Mouse (Mus musculus) fibroblast of lung, adult 2 months (primary cell): ENCODE measurements around the gene Cadm2.
A peak's percentile ranks its signal among the peaks of the same experiment; 100 is the strongest.

Experiments
- DNase-seq: peaks from one replicate; pipeline ENCODE4 v3.0.0-alpha.2; 2011; ENCODE audit warnings: low read depth

Cadm2 gene

DNA sequence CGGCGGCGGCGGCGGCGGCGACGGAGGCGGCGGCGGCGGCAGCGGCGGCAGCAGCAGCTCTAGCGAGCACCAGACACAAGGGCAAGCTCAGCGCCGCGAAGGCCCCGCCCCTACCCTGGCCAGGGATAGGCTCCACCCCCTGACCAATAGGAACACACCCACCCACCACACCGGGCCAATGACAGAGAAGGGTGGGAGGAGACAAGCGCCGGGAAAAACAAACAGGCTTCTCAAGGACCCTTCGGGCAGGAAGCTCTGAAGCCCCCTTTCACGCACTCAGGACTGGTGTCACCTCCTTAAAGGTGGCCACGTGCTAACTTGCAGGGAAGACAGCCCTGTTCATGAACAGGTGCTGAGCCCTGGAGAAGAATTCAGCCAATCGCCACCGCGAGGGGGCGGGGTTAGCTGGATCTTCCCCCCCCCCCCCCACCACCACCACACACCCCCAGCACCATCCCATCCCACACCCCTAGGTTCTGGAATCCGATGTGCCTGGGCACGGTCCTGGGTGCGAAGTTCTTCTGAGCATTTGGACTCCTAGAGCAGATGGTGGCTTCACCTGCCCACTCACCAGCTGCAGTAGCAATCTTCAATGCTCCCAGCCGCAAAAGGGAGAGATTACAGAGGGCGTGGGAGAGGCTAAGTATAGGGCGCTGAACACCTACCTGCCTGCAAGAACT is at the start of gene Cadm2:
Gene Cadm2 (minus strand): TSS at position 83 of the 680 bp plus-strand sequence.
- peak; percentile 78 for DNase-seq

DNA sequence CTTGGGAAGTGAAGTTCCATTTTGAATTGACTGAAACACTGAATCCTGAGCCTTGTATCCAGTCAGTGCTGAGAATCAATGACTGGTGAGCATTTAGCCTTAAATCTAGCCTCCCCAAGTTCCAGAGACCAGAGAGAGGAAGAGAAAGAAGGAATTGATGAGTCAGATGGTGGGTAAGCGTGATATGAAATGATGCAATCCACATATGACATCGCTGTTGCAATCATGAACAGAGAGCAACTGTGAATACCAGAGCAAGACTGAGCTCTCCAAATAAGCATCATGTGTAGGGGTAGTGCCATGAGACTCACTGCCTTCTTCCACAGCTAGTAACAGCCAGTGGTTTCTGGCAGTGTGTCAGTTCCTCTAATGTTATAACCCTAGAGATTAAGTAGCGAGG is 26.2 kb upstream of the Cadm2 start:
- DNase-seq, result no peak

DNA sequence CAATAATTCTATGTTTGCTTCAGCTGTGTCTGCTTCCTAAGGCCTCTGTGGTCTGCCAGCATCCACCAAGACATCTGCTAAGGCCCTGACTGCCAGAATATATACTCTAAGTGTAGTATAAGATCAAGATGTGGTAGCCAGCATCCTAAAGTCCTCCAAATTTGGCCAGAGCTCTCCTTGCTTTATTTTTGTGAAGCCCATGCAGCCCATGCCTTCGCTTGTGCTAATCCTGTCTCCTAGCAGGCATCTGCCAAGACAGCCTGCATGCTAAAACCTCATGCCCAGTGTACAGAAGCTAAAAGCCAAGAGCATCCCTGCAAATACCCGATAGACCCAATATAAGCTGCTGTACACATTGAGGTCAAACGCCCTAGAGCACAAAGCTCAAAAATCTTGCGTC is 22.9 kb upstream of the Cadm2 start:
- DNase-seq, result no peak

DNA sequence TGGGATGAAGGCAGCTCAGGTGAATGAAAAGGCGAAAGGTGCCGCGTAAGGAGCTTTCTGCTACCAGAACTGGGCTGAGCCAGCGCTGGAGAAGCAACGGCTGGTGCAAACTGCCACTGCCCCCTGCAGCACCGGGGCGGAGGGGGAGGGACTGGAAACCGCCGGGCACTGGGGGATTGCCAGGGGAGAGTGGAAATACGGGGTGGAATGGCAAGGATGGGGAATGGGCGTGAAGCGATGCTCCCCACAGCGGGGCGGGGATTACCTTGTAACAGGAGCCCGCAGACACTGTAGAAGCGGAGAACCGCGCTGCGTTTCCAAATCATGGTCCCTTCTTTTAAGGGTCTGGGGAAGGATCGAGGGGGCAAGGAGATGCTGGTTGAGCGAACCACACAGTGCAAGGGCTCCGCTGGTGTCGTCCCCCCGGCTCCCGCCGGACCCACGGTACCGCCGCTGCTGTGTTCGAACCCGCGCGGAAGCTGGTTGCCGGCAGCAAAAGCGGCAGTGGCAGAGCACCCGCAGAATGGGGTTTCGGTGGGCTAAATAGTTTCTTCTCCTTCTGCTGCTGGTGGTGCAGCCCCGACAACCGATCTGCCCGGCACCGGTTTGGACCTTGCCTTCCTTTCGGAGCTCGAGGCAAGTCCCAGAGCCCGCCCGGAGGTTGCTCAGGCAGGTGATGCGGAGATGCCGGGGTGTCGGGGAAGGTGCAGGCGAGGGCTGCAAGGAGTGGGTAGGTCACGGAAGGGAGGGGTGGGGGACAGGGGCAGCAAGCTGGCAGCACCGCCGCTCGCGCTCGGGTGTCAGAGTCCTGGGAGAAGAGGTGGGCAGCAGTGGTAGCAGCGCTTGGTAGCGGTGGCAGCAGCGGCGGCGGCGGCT is 564 bp downstream of the Cadm2 start:
- DNase-seq, result no peak

DNA sequence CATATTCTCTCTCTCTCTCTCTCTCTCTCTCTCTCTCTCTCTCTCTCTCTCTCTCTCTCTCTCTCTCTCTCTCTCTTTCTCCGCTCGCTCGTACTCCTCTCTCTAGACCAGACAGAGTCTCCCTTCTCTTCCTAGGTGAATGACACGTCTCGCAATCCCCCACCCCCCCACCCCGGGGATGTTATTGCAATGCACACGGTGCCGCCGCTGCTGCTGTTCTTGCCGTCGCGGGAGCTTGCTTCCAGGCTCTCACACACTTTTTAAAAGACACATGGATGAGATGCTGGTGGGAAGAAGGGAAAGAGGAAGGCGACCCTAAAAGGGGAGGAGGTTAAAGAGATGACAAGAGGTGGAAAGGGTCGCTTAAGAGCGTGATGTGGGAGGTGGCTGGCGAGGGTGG is 1.3 kb downstream of the Cadm2 start:
- no peak for DNase-seq

DNA sequence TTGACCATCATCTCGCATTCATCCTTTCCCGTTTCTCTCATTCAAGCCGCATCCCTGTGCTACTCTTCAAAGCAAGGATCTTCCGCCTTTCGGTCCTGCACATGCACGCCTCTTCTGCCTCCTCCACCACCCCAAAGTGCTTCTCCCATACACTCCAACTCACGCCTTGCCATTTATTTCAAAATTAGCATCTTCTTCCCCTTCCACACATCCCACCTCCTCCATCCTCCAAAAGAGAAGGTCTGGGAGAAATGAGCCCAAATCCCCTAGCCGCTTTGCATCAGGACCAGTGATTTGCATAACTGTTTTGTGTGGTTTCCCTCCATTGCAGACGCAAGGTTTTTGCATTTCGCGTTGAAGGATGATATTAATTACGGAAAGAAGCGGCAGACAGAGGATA is 1.9 kb downstream of the Cadm2 start:
- DNase-seq, result no peak

DNA sequence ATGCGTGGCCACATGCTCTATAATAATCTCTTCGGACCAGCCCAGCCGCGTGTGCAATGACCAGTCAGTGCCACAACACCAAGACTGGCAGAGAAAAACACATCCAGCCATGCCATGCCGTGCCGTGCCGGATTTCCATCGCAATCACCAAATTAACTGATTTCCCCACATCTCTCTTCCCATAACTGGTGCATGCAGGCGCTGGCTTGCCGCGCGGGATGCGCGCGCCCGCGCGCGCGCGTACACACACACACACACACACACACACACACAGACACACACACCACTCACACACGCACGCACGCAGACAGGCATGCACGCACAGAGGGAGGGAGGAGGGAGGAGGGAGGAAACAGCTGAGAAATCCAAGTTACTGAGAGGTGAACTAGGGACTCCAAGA is 2.9 kb downstream of the Cadm2 start:
- DNase-seq, result no peak

DNA sequence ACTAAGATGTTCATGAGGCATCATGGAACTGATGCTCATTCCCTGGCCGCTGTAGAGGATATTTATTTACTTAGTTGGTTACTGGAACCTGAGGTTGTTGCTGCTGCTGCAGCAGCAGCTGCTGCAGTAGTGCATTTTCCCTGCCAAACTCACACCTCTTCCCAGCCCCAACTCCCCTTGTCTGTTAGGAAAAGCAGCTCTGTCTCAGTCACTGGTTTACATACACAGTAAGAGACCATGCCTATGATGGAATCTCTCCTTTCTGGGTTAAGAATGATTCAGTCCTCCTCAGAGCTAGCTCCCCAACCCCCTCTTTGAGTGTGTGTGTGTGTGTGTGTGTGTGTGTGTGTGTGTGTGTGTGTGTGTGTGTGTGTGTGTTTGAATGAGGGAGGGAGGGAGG is 3.5 kb downstream of the Cadm2 start:
- no peak for DNase-seq

DNA sequence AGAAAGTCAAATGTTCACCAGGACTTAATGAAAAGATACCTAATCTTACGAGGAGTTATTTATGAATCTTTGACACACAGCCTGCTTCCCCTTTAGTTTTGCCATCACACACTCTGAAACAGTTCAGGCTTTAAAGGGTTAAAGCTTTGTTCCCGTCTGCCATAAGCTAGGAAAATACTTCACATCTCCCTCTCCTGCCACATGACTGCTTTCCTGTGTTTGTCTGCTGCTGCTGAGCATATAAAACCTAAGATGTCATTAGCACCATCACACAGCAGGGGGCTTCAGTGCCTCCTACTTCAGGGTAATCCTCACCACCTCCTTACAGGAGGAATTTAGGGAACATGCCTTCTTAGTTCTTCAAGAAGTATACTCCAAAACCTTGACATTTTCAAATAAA is 6.8 kb downstream of the Cadm2 start:
- no peak for DNase-seq

DNA sequence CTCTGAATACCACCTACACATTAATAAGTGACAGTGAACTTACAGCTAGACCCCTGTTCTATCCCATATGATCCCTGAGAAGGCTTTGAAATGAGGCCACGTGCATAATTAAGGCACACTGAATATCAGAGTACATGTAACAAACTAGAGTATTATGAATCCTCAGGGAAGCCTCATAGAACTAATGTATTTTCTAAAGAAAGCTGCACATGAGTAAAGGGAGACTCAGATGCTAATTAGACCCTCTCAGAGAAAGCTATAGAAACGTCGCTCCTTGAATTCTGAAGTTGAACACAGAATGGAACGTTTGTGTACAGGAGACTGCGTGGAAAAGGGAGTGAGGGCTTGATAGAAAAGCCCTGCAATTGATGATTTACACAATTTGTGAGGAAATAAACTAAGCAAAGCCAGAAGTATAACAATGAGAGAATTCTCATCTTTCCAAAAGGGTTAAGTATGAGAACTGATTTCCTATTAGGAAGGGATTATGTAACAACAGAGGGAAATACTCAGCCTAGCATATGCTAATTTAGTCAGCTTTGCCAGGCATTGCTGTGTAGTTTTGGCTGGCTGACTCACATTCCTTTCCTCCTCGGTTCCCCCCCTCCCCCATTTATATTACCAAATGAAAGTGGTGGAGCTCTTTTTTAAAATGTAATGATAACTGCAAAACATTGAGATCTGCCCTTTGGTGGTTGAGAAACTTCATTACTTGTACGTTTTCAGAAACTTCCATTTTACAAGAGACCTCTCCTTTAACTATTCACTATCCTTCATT is 9.6 kb downstream of the Cadm2 start:
- DNase-seq, result no peak

DNA sequence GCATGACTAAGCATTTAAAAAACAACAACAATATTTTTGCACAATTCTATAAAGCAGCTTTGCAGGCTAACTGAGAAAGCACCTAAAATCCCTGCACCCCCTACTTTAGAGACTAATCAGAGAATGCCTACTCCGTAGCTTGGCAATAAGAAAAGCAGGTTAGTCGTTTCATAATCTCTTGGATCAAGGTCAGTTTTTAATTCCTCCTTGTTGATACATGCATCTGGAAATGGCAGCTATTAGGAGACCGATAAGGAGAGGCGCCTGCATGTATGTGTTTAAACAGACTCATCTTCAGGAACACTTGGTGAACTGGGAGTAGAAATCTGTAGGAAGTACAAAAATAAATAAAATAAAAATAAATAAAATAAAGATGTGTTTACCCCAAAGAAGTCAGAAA is 11.6 kb downstream of the Cadm2 start:
- no peak for DNase-seq

DNA sequence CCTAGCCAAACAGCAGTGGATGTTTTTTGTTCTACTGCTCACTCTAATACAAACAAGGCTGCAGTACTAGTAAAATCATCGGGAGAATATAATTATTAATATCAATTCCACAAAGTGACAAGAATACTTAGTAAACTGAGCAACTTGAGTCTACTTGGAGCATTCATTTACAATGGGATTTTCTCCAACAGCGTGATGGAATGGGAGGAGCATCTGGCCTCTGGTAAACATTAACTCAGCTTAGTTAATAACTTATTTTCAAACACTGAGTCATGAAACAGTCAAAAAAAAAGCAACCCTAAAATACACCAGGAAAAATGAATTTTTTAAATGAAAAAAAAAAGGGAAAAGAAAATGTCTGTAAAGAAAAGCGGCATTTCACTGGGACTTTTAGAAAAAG is 12.2 kb downstream of the Cadm2 start:
- no peak for DNase-seq

DNA sequence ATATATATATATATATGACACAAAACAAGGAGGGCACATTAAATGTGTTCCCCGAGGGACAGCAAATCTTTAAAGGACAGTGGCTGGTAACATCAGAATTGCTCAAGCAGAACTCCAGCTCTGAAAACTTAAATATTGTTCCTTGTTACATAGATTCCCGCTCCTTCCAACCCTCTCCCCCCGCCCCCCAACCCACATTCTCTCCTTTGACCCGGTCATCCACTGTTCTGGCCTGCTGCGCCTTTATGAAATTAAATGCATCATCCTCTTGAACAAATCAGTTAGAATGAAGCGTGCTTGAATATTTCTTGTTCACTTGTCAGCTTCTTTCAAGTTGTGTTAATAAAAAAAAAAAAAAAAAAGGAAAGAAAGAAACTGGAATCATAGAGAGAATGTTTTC is 15.0 kb downstream of the Cadm2 start:
- no peak for DNase-seq

DNA sequence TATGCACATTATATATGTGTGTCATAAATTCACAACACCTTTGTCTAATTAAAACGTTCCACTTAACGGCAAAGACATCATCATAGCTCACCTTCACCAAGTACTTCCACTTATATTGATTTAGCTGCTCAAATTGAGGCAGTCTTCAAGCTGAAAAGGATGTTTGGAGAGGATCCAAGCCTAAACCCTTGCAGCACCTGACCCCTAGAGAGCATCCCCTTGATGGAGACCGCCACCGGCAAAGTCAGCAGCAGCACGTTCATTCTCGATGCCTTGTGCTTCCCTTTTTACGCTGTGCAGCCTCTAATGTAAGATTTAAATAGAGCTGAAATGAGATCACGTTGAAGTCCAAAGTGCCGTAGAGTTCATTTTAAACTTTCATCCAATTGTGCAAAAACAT is 20.7 kb downstream of the Cadm2 start:
- no peak for DNase-seq

DNA sequence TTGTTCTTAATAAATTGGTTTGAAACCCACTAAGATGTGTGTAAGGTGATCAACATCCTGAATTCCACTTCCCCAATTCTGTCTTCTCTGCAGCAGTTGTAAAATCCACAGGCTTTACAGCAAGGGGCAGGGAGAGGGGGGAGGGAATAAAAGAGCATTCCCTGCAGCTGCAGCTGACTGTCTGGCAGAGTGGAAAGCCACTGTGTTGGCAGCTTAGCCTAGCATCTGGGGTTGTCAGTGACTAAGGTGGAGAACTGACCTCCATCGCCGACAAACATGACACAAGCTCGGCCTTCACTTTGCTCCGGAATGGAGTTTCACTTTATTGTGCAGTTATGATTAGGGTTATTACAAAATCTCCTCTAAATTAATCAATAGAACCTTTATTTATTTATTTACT is 21.9 kb downstream of the Cadm2 start:
- no peak for DNase-seq

DNA sequence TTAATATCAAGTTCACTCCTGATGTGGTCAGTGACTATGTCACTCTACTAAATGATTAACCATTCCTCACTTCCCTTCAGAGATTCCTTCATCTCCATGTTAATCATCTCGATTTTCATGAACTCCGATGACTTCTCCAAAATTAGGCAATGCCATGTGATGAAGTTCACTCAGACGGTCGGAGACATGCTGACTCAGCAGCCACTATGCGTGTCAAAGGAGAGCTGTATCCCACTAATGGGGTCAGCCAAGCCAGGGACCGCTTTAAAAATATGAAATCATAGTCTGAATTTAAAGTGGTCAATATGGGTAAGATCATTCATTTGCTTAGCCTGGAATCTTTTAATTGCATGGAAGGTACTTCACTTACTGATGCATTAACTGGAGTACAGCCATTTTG is 29.7 kb downstream of the Cadm2 start:
- no peak for DNase-seq

DNA sequence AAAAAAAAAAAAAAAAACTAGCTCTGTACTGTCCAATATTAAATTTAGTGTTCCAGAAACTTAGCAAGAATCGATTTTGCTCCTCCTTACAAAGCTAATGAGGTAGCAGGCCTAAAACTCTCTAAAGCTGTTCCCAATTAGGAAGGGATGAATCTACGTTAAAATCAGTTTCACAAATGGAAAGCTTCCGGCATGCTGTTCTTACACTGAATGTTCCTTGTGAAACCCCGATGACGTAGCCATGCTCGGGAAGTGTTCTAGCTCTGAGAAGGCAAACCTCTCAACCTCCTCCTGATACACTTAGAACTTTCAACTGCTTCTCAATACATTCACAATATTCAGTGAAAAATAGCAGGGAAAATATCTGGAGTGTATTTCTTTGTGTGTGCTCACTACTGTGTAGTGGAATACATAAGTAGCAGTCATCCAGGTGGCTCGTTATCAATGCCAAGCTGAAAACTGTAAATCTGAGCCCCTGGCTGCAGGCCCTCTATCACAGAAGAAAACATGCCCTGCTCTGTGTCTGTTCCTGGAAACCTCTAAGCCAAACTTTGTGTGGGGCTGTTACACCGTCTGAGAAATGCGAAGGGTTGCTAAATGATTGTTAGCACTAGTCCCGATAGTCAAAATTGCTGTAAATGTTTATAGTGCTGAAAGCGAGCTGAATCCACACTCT is 41.7 kb downstream of the Cadm2 start:
- DNase-seq, result no peak

DNA sequence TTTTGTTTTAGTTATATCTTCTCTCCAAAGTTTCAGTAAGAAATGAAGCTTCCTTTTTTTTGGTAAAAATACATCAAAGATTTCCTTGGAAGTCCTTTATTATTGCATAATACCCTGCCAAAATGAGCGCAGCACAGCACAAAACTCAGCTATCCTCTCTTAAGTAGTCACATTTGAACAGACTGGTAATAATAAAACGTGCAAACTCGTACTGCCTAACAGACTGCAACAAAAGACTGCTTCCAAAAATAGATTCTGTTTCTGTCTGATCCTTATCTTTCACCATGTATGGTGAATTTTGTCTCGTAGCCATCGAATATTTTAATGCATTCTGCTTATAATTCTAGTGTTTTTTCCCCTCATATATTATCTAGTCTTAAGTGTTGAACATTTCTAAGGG is 45.2 kb downstream of the Cadm2 start:
- no peak for DNase-seq

DNA sequence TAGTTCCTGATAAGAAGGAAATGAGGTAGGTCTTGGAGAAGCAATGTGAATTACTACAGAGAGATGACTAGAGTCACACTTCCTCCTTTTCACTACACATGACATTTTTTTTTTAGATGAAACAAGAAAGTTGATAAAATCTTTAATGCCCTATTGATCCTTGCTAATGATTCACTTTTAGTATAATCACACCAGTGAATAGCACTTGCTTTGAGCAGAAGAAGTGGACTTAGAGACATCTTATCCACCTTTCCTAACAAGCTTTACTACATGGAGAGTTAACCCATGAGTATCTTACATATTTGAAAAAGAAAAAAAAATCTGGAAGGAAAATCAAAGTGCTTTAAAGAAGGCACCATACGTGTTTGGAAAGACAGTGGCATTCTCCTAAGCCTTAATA is 93.7 kb downstream of the Cadm2 start:
- DNase-seq, result no peak

DNA sequence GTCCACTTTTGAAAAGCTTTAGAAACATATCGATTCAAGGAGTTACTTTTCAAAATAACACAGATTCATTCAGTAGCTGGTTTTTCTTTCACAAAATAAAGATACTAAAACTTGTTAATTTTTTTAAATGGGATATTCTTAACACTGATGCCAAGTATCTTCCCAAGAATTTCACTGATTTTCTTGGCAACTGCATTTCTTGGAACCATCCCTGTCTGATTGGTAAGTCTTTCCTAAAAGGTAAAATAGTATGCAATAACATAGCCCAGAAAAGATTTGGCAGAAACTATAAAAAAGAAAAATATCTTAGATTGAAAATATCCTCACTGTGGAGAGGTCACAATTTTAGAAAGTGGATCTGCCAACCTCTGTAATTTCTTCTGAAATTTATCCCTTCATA is 95.8 kb downstream of the Cadm2 start:
- no peak for DNase-seq

DNA sequence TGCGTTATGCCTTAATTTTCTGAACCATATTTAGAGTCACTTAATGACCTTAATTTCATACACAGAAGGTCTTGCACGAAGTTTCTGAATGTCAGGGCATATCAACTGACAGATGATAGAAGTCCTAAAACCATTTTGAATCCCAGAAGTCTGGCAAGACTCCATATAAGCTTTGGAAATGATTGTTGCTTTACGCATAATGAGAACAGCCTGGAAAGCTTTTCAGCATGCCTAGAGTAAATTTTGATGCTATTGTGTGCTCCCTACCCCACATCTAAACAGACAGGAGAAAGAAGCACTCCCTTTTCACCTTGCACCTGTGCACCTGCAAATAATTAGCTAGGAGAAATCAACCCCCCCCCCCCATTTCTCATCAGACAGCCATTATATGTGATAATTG is 102.4 kb downstream of the Cadm2 start:
- no peak for DNase-seq

DNA sequence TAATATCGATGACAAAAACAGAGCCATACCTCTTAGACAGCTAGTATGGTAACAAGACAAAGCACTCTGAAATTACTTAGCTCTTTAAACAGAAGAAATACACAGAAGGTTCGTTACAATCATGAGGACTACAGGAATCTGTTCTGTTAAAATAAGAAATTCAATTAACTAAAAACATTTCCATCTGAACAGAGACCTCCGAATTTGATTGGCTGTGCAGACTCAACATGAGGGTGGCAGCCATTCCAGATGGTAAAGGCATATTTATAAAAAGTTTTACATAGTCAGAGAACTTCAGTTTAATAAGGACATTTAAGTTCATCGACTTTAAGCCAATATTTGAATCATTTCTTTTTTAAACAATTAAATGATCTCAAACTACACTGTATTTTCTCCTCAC is 105.2 kb downstream of the Cadm2 start:
- DNase-seq, result no peak
